Mouse (Mus musculus): ENCODE results near the gene Agl.

The Agl gene

DNA sequence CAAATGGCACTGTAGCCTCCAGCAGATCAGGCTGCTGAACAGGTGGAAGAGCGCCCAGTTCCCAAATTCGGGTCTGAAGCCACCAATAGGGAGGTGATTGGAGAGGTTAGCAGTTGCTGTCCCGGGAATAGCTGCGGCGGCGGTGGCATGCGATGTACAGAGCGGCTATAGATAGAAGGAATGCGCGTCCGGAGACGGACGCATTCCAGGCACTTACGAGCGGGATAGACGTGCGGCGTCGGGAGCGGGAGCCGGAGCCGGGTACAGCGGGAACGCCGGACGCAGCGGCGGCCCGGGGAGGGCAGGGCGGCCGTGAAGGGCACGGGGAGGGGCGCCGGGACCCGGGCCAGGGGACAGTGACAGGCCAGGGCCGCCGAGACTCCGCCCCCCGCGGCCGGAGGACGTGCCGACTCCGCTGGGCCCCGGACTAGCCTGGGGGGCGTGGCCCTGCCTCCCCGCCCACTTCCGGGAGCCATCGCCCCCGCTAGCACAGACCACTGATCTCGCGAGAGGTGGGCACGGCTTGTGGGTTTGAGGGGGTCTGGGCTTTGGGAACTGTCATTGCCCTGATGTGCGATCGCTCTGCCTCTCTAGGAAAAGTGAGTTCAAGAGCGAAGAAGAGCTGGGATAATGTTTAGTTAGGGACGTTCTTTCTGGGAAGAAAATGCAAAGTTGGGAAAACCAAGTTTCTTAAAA lies at the start of gene Agl:
Agl (minus strand) TSS at position 356 of the 696 bp plus-strand sequence.
- peak; percentile 98 for DNase-seq

- no peak for DNase-seq
Observed at GRCm38 (mm10) chr3:116857611-116858010, 49.6 kb upstream of the Agl start.

- DNase-seq: no peak
Observed at GRCm38 (mm10) chr3:116852421-116852820, 44.5 kb upstream of the Agl start.

DNA sequence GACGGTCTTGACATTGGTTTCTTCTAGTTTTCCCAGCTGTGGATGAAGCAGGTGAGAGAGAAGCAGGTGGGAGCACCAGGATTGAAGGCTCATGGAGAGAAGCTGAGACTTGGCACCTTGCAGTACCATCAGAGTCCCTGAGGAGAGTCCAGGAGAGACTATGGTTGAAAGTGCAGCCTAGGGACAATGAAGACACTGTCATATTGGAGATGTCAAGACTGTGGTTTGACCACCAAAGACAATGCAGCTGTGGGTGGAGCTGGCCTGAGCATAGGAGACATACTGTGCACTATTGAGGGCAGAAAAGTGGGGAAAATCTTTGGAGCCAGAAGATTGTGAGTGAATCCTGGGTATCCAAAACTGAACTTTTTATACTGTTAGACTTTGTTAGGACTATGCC lies 42.4 kb upstream of the Agl start:
- no peak for DNase-seq

GRCm38 (mm10) chr3:116848936-116849335 lies 41.0 kb upstream of the Agl start:
- no peak for DNase-seq

DNA sequence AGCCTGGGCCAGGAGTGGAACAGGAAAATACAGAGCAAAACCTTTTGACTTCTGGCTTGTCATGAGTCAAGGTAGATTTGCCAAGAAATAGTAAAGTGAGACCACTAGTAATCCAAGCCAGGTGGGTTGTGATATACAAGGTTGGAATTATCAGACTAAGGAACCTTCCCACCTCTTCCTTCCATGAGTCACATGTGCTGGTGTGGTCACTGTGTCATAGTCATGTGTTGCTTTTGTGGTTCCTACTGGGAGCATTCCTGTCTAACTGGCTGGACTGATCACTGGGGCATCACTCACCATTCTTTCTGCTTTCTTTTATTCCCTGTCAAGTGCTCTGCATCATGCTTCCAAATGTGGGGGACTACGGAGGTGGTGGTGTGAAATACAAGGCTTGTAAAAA lies 40.1 kb upstream of the Agl start:
- DNase-seq: no peak

- no peak for DNase-seq
Observed at GRCm38 (mm10) chr3:116846084-116846483, 38.1 kb upstream of the Agl start.

GRCm38 (mm10) chr3:116844880-116845579 lies 37.1 kb upstream of the Agl start:
- no peak for DNase-seq

DNA sequence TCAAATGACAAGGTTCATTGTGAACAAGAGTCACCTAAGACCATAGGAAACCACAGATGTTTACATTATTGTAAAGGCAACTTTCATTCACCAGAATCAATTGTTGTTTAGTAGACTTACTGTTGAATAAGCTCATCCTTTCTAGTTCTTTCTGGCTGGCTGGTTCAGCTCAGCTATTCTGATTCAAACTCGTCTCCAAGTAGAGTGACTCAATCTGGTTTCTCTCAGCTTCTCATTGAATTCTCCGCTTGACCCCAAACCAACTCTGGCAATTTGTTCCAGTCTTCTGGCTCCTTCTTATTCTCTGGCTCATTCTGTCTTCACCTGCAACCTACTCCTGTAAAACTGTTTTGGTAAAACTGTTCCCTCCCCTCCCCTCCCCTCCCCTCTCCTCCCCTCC lies 33.3 kb upstream of the Agl start:
- no peak for DNase-seq

GRCm38 (mm10) chr3:116836681-116837475 lies 28.9 kb upstream of the Agl start:
- no peak for DNase-seq

GRCm38 (mm10) chr3:116835770-116836680 lies 28.1 kb upstream of the Agl start:
- DNase-seq: peak; percentile 94

- DNase-seq: no peak
Observed at GRCm38 (mm10) chr3:116835350-116835749, 27.4 kb upstream of the Agl start.

GRCm38 (mm10) chr3:116834241-116834640 lies 26.3 kb upstream of the Agl start:
- DNase-seq: no peak

GRCm38 (mm10) chr3:116833491-116833890 lies 25.5 kb upstream of the Agl start:
- no peak for DNase-seq

DNA sequence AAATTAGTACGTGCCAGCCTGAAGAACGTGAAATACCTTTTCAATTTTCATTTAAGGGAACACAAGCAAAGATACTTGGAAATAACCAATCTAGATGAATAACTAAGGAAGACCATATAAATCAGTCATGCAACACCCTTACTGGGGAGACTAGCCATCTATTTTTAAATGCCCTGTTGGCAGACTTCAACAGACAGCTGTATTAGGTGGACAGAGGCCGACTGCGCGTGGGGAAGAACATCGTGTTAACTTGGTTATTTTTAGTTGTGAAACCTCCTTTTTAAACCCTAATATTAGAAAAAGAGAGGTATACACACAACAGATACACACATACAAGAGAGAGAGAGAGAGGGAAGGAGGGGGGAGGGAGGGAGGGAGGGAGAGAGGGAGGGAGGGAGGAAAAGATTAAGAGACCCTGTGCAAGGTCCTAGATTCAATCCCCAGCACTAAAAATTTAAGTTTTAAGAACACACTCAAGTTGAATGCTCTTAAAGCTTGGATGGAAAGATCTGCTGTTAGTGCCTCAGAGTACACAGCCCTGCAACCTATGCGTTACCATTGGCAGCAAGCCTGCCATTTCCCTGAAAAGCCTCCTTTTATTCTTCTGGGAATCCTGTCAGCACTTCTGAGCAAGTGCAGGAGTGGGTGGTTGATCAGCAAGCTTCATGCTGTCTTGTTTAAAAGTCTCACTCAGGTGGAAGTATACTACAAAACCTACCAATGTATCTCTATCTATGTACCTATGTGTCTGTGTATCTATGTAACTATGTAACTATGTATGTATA lies 24.8 kb upstream of the Agl start:
- DNase-seq: no peak

DNA sequence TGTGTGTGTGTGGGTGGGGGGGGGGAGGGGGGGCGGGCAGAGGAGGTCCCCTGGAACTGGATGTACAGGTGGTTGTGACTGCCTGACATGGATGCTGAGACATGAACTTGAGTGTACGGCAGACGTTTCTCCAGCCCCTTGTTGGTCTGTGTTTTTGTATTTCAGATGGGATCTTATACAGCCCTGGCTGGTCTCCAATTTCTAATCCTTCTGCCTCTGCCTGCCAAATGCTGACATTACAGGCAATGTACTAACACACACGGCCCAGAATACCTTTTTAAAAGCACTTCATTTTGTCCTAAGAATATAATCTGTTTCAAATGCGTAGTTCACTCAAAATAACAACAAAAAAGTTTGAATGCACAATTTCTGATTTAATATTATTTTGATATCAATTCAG lies 23.4 kb upstream of the Agl start:
- DNase-seq: no peak

DNA sequence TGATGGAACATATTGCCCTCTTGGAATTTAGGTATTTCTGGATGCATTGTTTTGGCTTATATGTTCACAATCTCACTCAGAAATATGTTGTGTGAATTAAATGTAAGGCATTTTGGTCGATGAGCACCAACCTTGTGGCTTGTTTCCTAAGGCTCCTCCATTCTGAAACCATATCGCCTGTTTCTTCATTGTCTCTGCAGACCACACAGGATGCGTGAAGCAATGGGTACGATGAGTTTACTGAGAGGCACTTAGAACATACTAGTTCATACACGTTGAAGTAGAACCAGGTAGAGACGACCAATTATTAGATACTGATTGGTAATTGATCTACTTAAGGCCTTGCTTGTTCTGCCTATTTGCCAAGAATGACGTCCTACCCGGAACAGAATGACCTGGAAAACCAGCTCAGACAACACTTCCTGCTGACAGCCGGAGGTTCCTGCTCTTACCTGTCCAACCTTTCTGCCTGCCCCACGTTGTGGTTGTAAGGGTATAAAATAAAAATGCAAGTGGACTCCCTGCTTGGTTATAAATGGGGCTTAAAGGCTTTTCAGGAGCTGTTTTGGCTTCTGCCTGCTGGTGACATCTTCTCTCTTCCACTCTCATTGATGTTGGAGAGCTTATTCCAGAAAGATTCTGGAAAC lies 21.4 kb upstream of the Agl start:
- DNase-seq: no peak

- no peak for DNase-seq
Observed at GRCm38 (mm10) chr3:116826471-116827215, 18.7 kb upstream of the Agl start.

DNA sequence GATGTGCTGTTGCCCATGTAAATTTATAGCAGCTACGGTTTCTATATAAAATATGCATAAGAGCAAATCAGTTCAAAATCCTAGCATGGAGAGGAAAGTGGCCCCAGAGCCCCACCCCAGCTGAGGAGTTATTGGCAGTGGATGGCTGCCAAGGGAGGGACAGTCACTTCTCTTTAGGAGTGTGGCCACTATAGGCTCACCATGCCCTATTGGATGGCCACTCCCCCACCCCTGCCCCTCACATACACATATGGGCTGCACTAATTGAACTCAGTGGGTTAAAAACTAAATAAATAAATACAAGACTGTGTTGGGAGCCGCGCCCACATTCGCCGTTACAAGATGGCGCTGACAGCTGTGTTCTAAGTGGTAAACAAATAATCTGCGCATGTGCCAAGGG lies 9.3 kb upstream of the Agl start:
- no peak for DNase-seq

DNA sequence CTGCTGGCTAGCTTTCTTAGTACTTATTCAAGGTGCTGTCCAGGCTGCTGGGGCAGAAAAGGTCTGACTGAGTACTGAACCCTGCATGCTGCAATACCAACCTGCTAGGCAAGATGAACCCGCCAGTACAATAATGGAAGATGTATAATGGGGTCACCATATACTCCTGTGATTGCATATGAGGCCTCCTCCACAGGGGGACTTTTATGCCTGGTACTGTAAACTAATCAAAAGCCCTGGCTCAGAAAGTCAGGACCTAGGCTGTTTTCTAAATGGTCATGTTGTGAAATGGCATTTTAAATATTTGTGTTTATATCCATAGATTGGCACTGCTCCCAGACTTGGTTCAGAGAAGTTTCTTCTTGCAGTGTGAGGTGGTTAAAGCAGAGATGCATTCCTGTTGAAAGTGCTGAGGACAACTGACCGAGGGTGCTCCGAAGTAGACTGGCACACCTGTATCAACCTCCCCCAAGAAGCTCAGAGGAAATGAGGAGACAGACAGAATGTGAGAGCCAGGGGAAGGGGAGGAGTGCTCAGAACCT lies 8.8 kb upstream of the Agl start:
- DNase-seq: no peak
